Mouse (Mus musculus): ENCODE measurements around the gene Dpp6.

Gene Dpp6

GRCm38 (mm10) chr5:27739216-27739615, 922.2 kb downstream of the Dpp6 start:
- ATAC-seq (ENCODE audit: low TSS enrichment): no peak

DNA sequence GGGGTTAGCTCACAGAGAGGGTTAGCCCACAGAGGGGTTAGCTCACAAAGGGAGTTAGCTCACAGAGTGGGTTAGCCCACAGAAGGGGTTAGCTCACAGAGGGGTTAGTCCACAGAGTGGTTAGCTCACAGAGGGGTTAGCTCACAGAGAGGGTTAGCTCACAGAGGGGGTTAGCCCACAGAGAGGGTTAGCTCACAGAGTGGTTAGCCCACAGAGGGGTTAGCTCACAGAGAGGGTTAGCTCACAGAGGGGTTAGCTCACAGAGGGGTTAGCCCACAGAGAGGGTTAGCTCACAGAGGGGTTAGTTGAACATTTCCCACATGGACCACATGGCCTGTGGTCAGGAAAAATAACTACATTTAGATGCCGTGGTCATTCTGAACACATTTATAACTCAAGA, 927.9 kb downstream of the Dpp6 start:
- no peak for ATAC-seq (ENCODE audit: low TSS enrichment)

- no peak for ATAC-seq (ENCODE audit: low TSS enrichment)
Measured at GRCm38 (mm10) chr5:27765780-27766179, 948.8 kb downstream of the Dpp6 start.

- 0 out of 2 replicates have a peak, but pooled peaks have one; percentile 15 for ATAC-seq (ENCODE audit: low TSS enrichment)
Measured at GRCm38 (mm10) chr5:27767948-27768347, 950.9 kb downstream of the Dpp6 start.

All from frontal cortex, adult (tissue).